Mouse (Mus musculus) heart, adult 2 months (tissue): ENCODE results near the gene Zfp446. TPM values are rescaled to one million over a fixed set of nuclear protein-coding genes. Genes with fewer than 3 reads are reported as not detected.

Experiments used
- DNase-seq, 2 experiments: peaks; one replicate each; pipeline ENCODE4 v3.0.0; 2021
- H3K27ac ChIP-seq: fragments of 200-600 bp; 2 replicates; pipeline ENCODE4 v1.8.1; 2022
- H3K27me3 ChIP-seq: fragments of 200-500 bp; 2 replicates; pipeline ENCODE4 v1.6.1; 2012; ENCODE audit warnings: mild to moderate bottlenecking, low read length, inconsistent platforms, mixed read lengths; ENCODE audit not compliant: control insufficient read depth, insufficient read depth
- H3K36me3 ChIP-seq: fragments of 200-500 bp; 2 replicates; pipeline ENCODE4 v1.6.1; 2012; ENCODE audit warnings: low read length, inconsistent platforms; ENCODE audit not compliant: control insufficient read depth, insufficient read depth
- H3K4me1 ChIP-seq: fragments of 200-500 bp; 2 replicates; pipeline ENCODE4 v1.6.1; 2011; ENCODE audit warnings: low read length; ENCODE audit not compliant: control insufficient read depth, insufficient read depth
- H3K4me3 ChIP-seq: fragments of 200-600 bp; 2 replicates; pipeline ENCODE4 v1.8.1; 2022
- H3K79me2 ChIP-seq: fragments of 200-500 bp; replicated peaks from 2 replicates; pipeline ENCODE4 v1.6.1; 2012; ENCODE audit warnings: mild to moderate bottlenecking, inconsistent platforms, low read length, moderate library complexity, mixed read lengths; ENCODE audit not compliant: control insufficient read depth, insufficient read depth
- H3K9ac ChIP-seq: fragments of 200-500 bp; 2 replicates; pipeline ENCODE4 v1.6.1; 2012; ENCODE audit warnings: low read depth, mild to moderate bottlenecking, control low read depth, inconsistent platforms, low read length, mixed read lengths
- CTCF ChIP-seq: fragments of 200-600 bp; IDR thresholded peaks from 2 replicates; pipeline ENCODE4 v1.8.1; 2022; ENCODE audit warnings: antibody characterized with exemption, mild to moderate bottlenecking, moderate library complexity
- EP300 ChIP-seq: fragments of 200-500 bp; IDR thresholded peaks from 2 replicates; pipeline ENCODE4 v1.6.1; 2011; ENCODE audit warnings: low read depth, low read length, control low read depth; ENCODE audit not compliant: insufficient read depth
- POLR2A ChIP-seq: fragments of 200-500 bp; IDR thresholded peaks from 2 replicates; pipeline ENCODE4 v1.6.1; 2011; ENCODE audit warnings: mild to moderate bottlenecking, low read depth, low read length, control low read depth; ENCODE audit not compliant: insufficient read depth
- WGBS: fragments of 180-500 bp; shearing (Covaris S2); methylation state at CpG from one replicate; pipeline ENCODE4 v1.1.7; 2018; 5-methylcytosine and 5-hydroxymethylcytosine counted together
- intact Hi-C: fragments of 180-260 bp; cut with DNase I; formaldehyde crosslinking; loops from one replicate; pipeline ENCODE4 v1.15.1; 2025
- polyA plus RNA-seq: library from polyadenylated mRNA; depleted of rRNA; stranded (reverse); fragments of >200 nt; gene quantifications from 2 replicates; pipeline ENCODE4 v1.2.3, GENCODE M21; 2012
- total RNA-seq, 2 experiments: library from RNA; stranded (reverse); gene quantifications; 2 replicates each; pipeline ENCODE4 v1.2.3; 2021

Zfp446 gene
- total and polyA plus RNA-seq, 3 experiments: 2.2 to 4.2 (median 2.9) TPM

- intact Hi-C loops: loop anchor here (2.0 to 5.0 kb wide), 2 partner anchors 31 to 57 kb away; partner anchors contain the start of gene Rps5
- Histone ChIP-seq H3K36me3 (no peaks in the 10 kb centered on the region), H3K27me3 (no peaks in the 10 kb centered on the region), H3K4me3 (no peak overlapping the region), H3K4me1 (peaks cover 3% of the 10 kb centered on the region), H3K79me2 (no peaks in the 10 kb centered on the region), H3K9ac (no peak overlapping the region), H3K27ac (no peak overlapping the region)
- 59% methylated on average over 6 of the region's 6 CpGs for WGBS
- DNase-seq: no peak
- TF ChIP-seq EP300 (no peak), CTCF (no peak), POLR2A (no peak)
These were observed 2.1 kb downstream of the Zfp446 start for GRCm38 (mm10) chr7:12979776-12980175.

- intact Hi-C loops: no loop called here
- Histone ChIP-seq H3K4me3 (no peak overlapping the region), H3K4me1 (peaks cover 3% of the 10 kb centered on the region), H3K27ac (no peak overlapping the region), H3K9ac (no peak overlapping the region), H3K27me3 (no peaks in the 10 kb centered on the region), H3K79me2 (no peaks in the 10 kb centered on the region), H3K36me3 (no peaks in the 10 kb centered on the region)
- no peak for TF ChIP-seq EP300
- no peak for TF ChIP-seq POLR2A
- TF ChIP-seq CTCF: no peak
- 84% methylated on average over 7 of the region's 7 CpGs for WGBS
- no peak for DNase-seq
These were observed 2.6 kb downstream of the Zfp446 start for GRCm38 (mm10) chr7:12980291-12980690.

- intact Hi-C loops: no loop called here
These were observed 8.1 kb downstream of the Zfp446 start for GRCm38 (mm10) chr7:12985724-12986123.

GRCm38 (mm10) chr7:12986906-12987305 lies 9.3 kb downstream of the Zfp446 start:
- Histone ChIP-seq H3K9ac (no peak overlapping the region), H3K4me3 (no peak overlapping the region), H3K79me2 (no peaks in the 10 kb centered on the region), H3K27me3 (no peaks in the 10 kb centered on the region), H3K4me1 (no peaks in the 10 kb centered on the region), H3K36me3 (no peaks in the 10 kb centered on the region), H3K27ac (no peak overlapping the region)
- TF ChIP-seq POLR2A: no peak
- no peak for TF ChIP-seq CTCF
- no peak for TF ChIP-seq EP300
- intact Hi-C loops: no loop called here
- DNase-seq: no peak
- whole genome bisulfite sequencing: 77% methylated on average over 8 of the region's 8 CpGs

More at GRCm38 (mm10) chr7:12985724-12986123, 8.1 kb downstream of the Zfp446 start:
- no peaks in the 10 kb centered on the region for H3K79me2 ChIP-seq
- no peaks in the 10 kb centered on the region for H3K36me3 ChIP-seq
- H3K27ac ChIP-seq: no peak overlapping the region
- no peaks in the 10 kb centered on the region for H3K4me1 ChIP-seq
- TF ChIP-seq EP300 (no peak), POLR2A (no peak), CTCF (no peak)
- H3K4me3 ChIP-seq: no peak overlapping the region
- no peak overlapping the region for H3K9ac ChIP-seq
- WGBS: 77% methylated on average over 1 of the region's 1 CpGs
- no peaks in the 10 kb centered on the region for H3K27me3 ChIP-seq
- DNase-seq: no peak

- Histone ChIP-seq H3K4me3 (no peak overlapping the region), H3K27me3 (no peaks in the 10 kb centered on the region), H3K27ac (no peak overlapping the region), H3K79me2 (no peaks in the 10 kb centered on the region), H3K4me1 (no peaks in the 10 kb centered on the region), H3K9ac (no peak overlapping the region), H3K36me3 (no peaks in the 10 kb centered on the region)
- no peak for DNase-seq
- no peak for TF ChIP-seq EP300
- TF ChIP-seq CTCF: no peak
- TF ChIP-seq POLR2A: no peak
- WGBS: 70% methylated on average over 8 of the region's 8 CpGs
- intact Hi-C loops: no loop called here
These were observed 10.0 kb downstream of the Zfp446 start for GRCm38 (mm10) chr7:12987409-12988189.

GRCm38 (mm10) chr7:12992222-12992621 lies 14.6 kb downstream of the Zfp446 start:
- no peaks in the 10 kb centered on the region for H3K4me1 ChIP-seq
- no peaks in the 10 kb centered on the region for H3K36me3 ChIP-seq
- 3% methylated on average over 3 of the region's 3 CpGs for WGBS
- H3K9ac ChIP-seq: no peak overlapping the region
- intact Hi-C loops: loop anchor here (2.0 kb wide), 1 partner anchor 81 kb away; no protein-coding TSS in a partner anchor
- H3K27me3 ChIP-seq: peaks cover 1% of the 10 kb centered on the region; the same call in 1 of the 2 replicates
- DNase-seq: no peak
- no peaks in the 10 kb centered on the region for H3K79me2 ChIP-seq
- no peak overlapping the region for H3K27ac ChIP-seq
- no peak overlapping the region for H3K4me3 ChIP-seq
- no peak for TF ChIP-seq POLR2A
- peak; percentile 74 for TF ChIP-seq CTCF
- TF ChIP-seq EP300: no peak
